Mouse (Mus musculus) ovary, adult 18-20 months (tissue): ENCODE measurements around the gene Gpr135.
A peak's percentile ranks its signal among the peaks of the same experiment; 100 is the strongest.

Experiments
- DNase-seq: peaks from one replicate; pipeline ENCODE4 v3.0.0; 2022; ENCODE audit warnings: low spot score, mixed read lengths

Gene Gpr135

GRCm38 (mm10) chr12:72070327-72071269 lies at the start of gene Gpr135:
Gene Gpr135 (minus strand): TSS chr12:72071125.
- peak; percentile 65 for DNase-seq

GRCm38 (mm10) chr12:72115686-72116345 lies 44.9 kb upstream of the Gpr135 start:
- DNase-seq = no peak

- no peak for DNase-seq
Measured at GRCm38 (mm10) chr12:72115126-72115525, 44.2 kb upstream of the Gpr135 start.

GRCm38 (mm10) chr12:72104525-72105281 lies 33.8 kb upstream of the Gpr135 start:
- DNase-seq = peak; percentile 32

- DNase-seq = no peak
Measured at GRCm38 (mm10) chr12:72104027-72104426, 33.1 kb upstream of the Gpr135 start.

GRCm38 (mm10) chr12:72102776-72103175 lies 31.9 kb upstream of the Gpr135 start:
- no peak for DNase-seq

- no peak for DNase-seq
Measured at GRCm38 (mm10) chr12:72096966-72097365, 26.0 kb upstream of the Gpr135 start.

GRCm38 (mm10) chr12:72089802-72090201 lies 18.9 kb upstream of the Gpr135 start:
- no peak for DNase-seq

GRCm38 (mm10) chr12:72086166-72086825 lies 15.4 kb upstream of the Gpr135 start:
- DNase-seq = no peak

GRCm38 (mm10) chr12:72085329-72086165 lies 14.6 kb upstream of the Gpr135 start, which contains the start of the genes L3hypdh and Jkamp:
Gene L3hypdh (minus strand): TSS chr12:72085439.
Gene Jkamp (plus strand): TSS chr12:72085589.
- peak; percentile 100 for DNase-seq

GRCm38 (mm10) chr12:72085024-72085328 lies 14.1 kb upstream of the Gpr135 start:
- no peak for DNase-seq

GRCm38 (mm10) chr12:72084261-72085023 lies 13.5 kb upstream of the Gpr135 start:
- peak; percentile 38 for DNase-seq

- DNase-seq = no peak
Measured at GRCm38 (mm10) chr12:72083265-72083664, 12.3 kb upstream of the Gpr135 start.

GRCm38 (mm10) chr12:72082370-72082769 lies 11.4 kb upstream of the Gpr135 start:
- DNase-seq = peak; percentile 24

GRCm38 (mm10) chr12:72081961-72082360 lies 11.0 kb upstream of the Gpr135 start:
- DNase-seq = no peak

GRCm38 (mm10) chr12:72078248-72078647 lies 7.3 kb upstream of the Gpr135 start:
- no peak for DNase-seq

- DNase-seq = no peak
Measured at GRCm38 (mm10) chr12:72069626-72070326, 1.1 kb downstream of the Gpr135 start.

GRCm38 (mm10) chr12:72057780-72058179 lies 13.1 kb downstream of the Gpr135 start:
- DNase-seq = no peak

- DNase-seq = no peak
Measured at GRCm38 (mm10) chr12:72053851-72054250, 17.1 kb downstream of the Gpr135 start.
